30 mouse cellular contexts compared by ENCODE assay signal in the genomic region with DNA sequence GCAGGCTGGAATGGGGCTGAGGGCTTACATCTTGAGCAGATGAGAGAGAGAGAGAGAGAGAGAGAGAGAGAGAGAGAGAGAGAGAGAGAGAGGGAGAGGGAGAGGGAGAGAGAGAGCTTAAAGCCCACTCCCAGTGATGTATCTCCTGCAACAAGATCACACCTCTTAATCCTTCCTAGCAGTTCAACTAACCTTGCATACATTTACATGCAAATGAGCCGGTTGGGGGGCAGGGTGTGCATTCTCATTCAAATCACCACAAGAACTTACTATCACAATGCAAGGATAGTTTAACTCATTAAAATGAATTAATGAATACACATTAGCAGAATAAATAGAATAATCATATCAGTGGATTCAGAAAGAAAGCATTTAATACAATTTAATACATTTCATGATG. TPM values are rescaled to one million over a fixed set of nuclear protein-coding genes. Genes with fewer than 3 reads are reported as not detected.
DNase-seq lines count a peak whose midpoint lies in the region; ATAC-seq lines count a peak whose summit lies in the region.
"Had no signal": no experiment of that assay in that cellular context is flagged by ENCODE, and none has a peak within 500 bp of the region (broad histone marks: within the 10 kb centered on the region; RNA-seq: fewer than 3 reads in every experiment).

No protein-coding gene starts in this region.

- no peaks in the 10 kb centered on the region for H3K4me1 ChIP-seq in forebrain, embryonic 11.5 days (replicated peaks; ENCODE audit: control insufficient read depth, insufficient read depth, low read length)
- no peaks in the 10 kb centered on the region for H3K4me1 ChIP-seq in forebrain, embryonic 16.5 days (replicated peaks; ENCODE audit: control insufficient read depth, insufficient read depth, low read length)
- no peaks in the 10 kb centered on the region for H3K4me1 ChIP-seq in midbrain, embryonic 11.5 days (ENCODE audit: control insufficient read depth, insufficient read depth, low read length)
- H3K4me1 ChIP-seq in midbrain, embryonic 16.5 days (ENCODE audit: control insufficient read depth, insufficient read depth, low read length): no peaks in the 10 kb centered on the region
- H3K4me1 ChIP-seq: embryonic facial prominence, embryonic 10.5 days; embryonic facial prominence, embryonic 13.5 days; heart, embryonic 12.5 days; heart, embryonic 15.5 days; hindbrain, embryonic 10.5 days; hindbrain, embryonic 13.5 days; intestine, embryonic 15.5 days had no signal

- no peak overlapping the region for H3K27ac ChIP-seq in forebrain, embryonic 11.5 days (ENCODE audit: low read depth, low read length)
- no peak overlapping the region for H3K27ac ChIP-seq in forebrain, embryonic 16.5 days (ENCODE audit: low read length)
- no peak overlapping the region for H3K27ac ChIP-seq in midbrain, embryonic 11.5 days (ENCODE audit: low read depth, low read length)
- no peak overlapping the region for H3K27ac ChIP-seq in midbrain, embryonic 16.5 days (ENCODE audit: low read length)
- H3K27ac ChIP-seq: embryonic facial prominence, embryonic 10.5 days; embryonic facial prominence, embryonic 13.5 days; heart, embryonic 15.5 days; hindbrain, embryonic 10.5 days; hindbrain, embryonic 13.5 days; intestine, embryonic 15.5 days had no signal

- 24% methylated on average over 1 of the region's 1 CpGs for WGBS in forebrain, embryonic 11.5 days
- 16% methylated on average over 1 of the region's 1 CpGs for WGBS in forebrain, embryonic 16.5 days
- WGBS in midbrain, embryonic 11.5 days: 3% methylated on average over 1 of the region's 1 CpGs
- WGBS in midbrain, embryonic 16.5 days: 12% methylated on average over 1 of the region's 1 CpGs

- H3K36me3 ChIP-seq in forebrain, embryonic 11.5 days (ENCODE audit: control insufficient read depth, insufficient read depth, low read length): no peaks in the 10 kb centered on the region
- H3K36me3 ChIP-seq in forebrain, embryonic 16.5 days (ENCODE audit: control insufficient read depth, insufficient read depth): no peaks in the 10 kb centered on the region
- H3K36me3 ChIP-seq in midbrain, embryonic 11.5 days (ENCODE audit: control insufficient read depth, insufficient read depth, low read length): no peaks in the 10 kb centered on the region
- no peaks in the 10 kb centered on the region for H3K36me3 ChIP-seq in midbrain, embryonic 16.5 days (ENCODE audit: control insufficient read depth, insufficient read depth, low read length)
- H3K36me3 ChIP-seq: embryonic facial prominence, embryonic 10.5 days; embryonic facial prominence, embryonic 13.5 days; G1E; heart, embryonic 12.5 days; heart, embryonic 15.5 days; hindbrain, embryonic 10.5 days; hindbrain, embryonic 13.5 days; intestine, embryonic 15.5 days had no signal

- H3K9me3 ChIP-seq in forebrain, embryonic 11.5 days (ENCODE audit: control insufficient read depth, low read length): no peaks in the 10 kb centered on the region
- H3K9me3 ChIP-seq in forebrain, embryonic 16.5 days (ENCODE audit: control insufficient read depth, low read length): no peaks in the 10 kb centered on the region
- H3K9me3 ChIP-seq in midbrain, embryonic 11.5 days (ENCODE audit: control insufficient read depth, low read length): no peaks in the 10 kb centered on the region
- H3K9me3 ChIP-seq in midbrain, embryonic 16.5 days (replicated peaks; ENCODE audit: control insufficient read depth, low read length, poor library complexity, severe bottlenecking): no peaks in the 10 kb centered on the region
- H3K9me3 ChIP-seq: embryonic facial prominence, embryonic 10.5 days; embryonic facial prominence, embryonic 13.5 days; G1E; heart, embryonic 12.5 days; heart, embryonic 15.5 days; hindbrain, embryonic 10.5 days; hindbrain, embryonic 13.5 days; intestine, embryonic 15.5 days had no signal

- no peak overlapping the region for H3K9ac ChIP-seq in forebrain, embryonic 11.5 days (ENCODE audit: low read length)
- H3K9ac ChIP-seq in forebrain, embryonic 16.5 days (replicated peaks; ENCODE audit: low read depth, low read length): no peak overlapping the region
- no peak overlapping the region for H3K9ac ChIP-seq in midbrain, embryonic 11.5 days (ENCODE audit: low read length)
- no peak overlapping the region for H3K9ac ChIP-seq in midbrain, embryonic 16.5 days (ENCODE audit: low read depth, low read length)
- H3K9ac ChIP-seq: embryonic facial prominence, embryonic 13.5 days; heart, embryonic 12.5 days; heart, embryonic 15.5 days; hindbrain, embryonic 13.5 days; intestine, embryonic 15.5 days had no signal

- H3K4me2 ChIP-seq in forebrain, embryonic 11.5 days (ENCODE audit: low read depth, low read length, severe bottlenecking): no peak overlapping the region
- no peak overlapping the region for H3K4me2 ChIP-seq in forebrain, embryonic 16.5 days (ENCODE audit: low read length)
- no peak overlapping the region for H3K4me2 ChIP-seq in midbrain, embryonic 11.5 days
- H3K4me2 ChIP-seq in midbrain, embryonic 16.5 days (ENCODE audit: low read length): no peak overlapping the region
- H3K4me2 ChIP-seq: embryonic facial prominence, embryonic 13.5 days; heart, embryonic 12.5 days; heart, embryonic 15.5 days; hindbrain, embryonic 13.5 days; intestine, embryonic 15.5 days had no signal

- peak; percentile 78 for ATAC-seq in forebrain, embryonic 11.5 days (replicated peaks; ENCODE audit: low FRiP score)
- ATAC-seq in forebrain, embryonic 16.5 days: no peak
- peak; percentile 44; the same call in 1 of the 2 replicates for ATAC-seq in midbrain, embryonic 11.5 days (ENCODE audit: low FRiP score)
- no peak for ATAC-seq in midbrain, embryonic 16.5 days
- ATAC-seq: activated CD4-positive, CD25-positive, alpha-beta regulatory T cell, adult 4 months; hindbrain, embryonic 16.5 days; intestine, embryonic 15.5 days; Patski had no signal

- H3K27me3 ChIP-seq in forebrain, embryonic 11.5 days (ENCODE audit: control insufficient read depth, insufficient read depth, low read length): no peaks in the 10 kb centered on the region
- H3K27me3 ChIP-seq in forebrain, embryonic 16.5 days (replicated peaks; ENCODE audit: control insufficient read depth, insufficient read depth, low read length): no peaks in the 10 kb centered on the region
- H3K27me3 ChIP-seq in midbrain, embryonic 11.5 days (ENCODE audit: control insufficient read depth, insufficient read depth, low read length): no peaks in the 10 kb centered on the region
- H3K27me3 ChIP-seq in midbrain, embryonic 16.5 days (ENCODE audit: control insufficient read depth, insufficient read depth, low read depth, low read length): no peaks in the 10 kb centered on the region
- H3K27me3 ChIP-seq: embryonic facial prominence, embryonic 13.5 days; heart, embryonic 12.5 days; heart, embryonic 15.5 days; hindbrain, embryonic 13.5 days; intestine, embryonic 15.5 days had no signal

- DNase-seq in forebrain, embryonic 11.5 days (ENCODE audit: low spot score): peak; percentile 59
- DNase-seq in midbrain, embryonic 11.5 days (ENCODE audit: low spot score, missing footprints): peak; percentile 60
- DNase-seq in ZHBTc4 (ENCODE audit: low read depth, low spot score): peak; percentile 46
- DNase-seq in ovary, postnatal 14 days (ENCODE audit: low spot score): no peak
- DNase-seq: adrenal gland, adult 8-10 months; adrenal gland, postnatal 36 days; cerebellum, adult 11-12 months; cerebellum, adult 8-10 months; cerebellum, postnatal 10 days; cerebellum, postnatal 36 days; embryo, embryonic 11 days; gastrocnemius, postnatal 25 days; heart, adult 18-20 months; heart, postnatal 10 days; heart, postnatal 36 days; kidney, adult 11 months had no signal

- H3K4me3 ChIP-seq in forebrain, embryonic 11.5 days (ENCODE audit: low read depth, low read length): no peak overlapping the region
- H3K4me3 ChIP-seq in forebrain, embryonic 16.5 days (replicated peaks; ENCODE audit: low read length): no peak overlapping the region
- no peak overlapping the region for H3K4me3 ChIP-seq in midbrain, embryonic 11.5 days (ENCODE audit: low read depth, low read length)
- no peak overlapping the region for H3K4me3 ChIP-seq in midbrain, embryonic 16.5 days (ENCODE audit: low read depth, low read length)
- H3K4me3 ChIP-seq: embryonic facial prominence, embryonic 10.5 days; embryonic facial prominence, embryonic 13.5 days; erythroblast, embryonic 14.5 days; heart, embryonic 12.5 days; heart, embryonic 15.5 days; hindbrain, embryonic 10.5 days; hindbrain, embryonic 13.5 days; intestine, embryonic 15.5 days had no signal

RNA-seq across cellular contexts. Expression of a gene that starts 49.7 kb away (rescaled TPM):
- polyA plus RNA-seq in forebrain, embryonic 11.5 days (2014; fragmentation: Nextera tagmentation; extraction: Ambion mirVana): 43.4 and 48.5 TPM in 2 replicates
- polyA plus RNA-seq in forebrain, embryonic 16.5 days (2015; fragmentation: Nextera tagmentation; extraction: Ambion mirVana): 98.7 and 113 TPM in 2 replicates
- 46.6 and 48.6 TPM in 2 replicates for polyA plus RNA-seq in midbrain, embryonic 11.5 days (2014; fragmentation: Nextera tagmentation; extraction: Ambion mirVana)
- 96.3 and 101 TPM in 2 replicates for polyA plus RNA-seq in midbrain, embryonic 16.5 days (2015; fragmentation: Nextera tagmentation; extraction: Ambion mirVana)
- polyA plus RNA-seq: G1E had no signal

Comparison
In these comparisons a context has a peak if more than half of its experiments do, and no peak if none do; other contexts are left out.
1. ATAC-seq: peak in forebrain, embryonic 11.5 days (single experiment) and midbrain, embryonic 11.5 days (single experiment); none in forebrain, embryonic 16.5 days (single experiment) and midbrain, embryonic 16.5 days (single experiment).